Mouse (Mus musculus) retina, postnatal 1 day (tissue): ENCODE results near the gene Rest.

Source experiments
- DNase-seq: peaks from one replicate; pipeline ENCODE4 v3.0.0-alpha.2; 2012

Gene Rest

DNA sequence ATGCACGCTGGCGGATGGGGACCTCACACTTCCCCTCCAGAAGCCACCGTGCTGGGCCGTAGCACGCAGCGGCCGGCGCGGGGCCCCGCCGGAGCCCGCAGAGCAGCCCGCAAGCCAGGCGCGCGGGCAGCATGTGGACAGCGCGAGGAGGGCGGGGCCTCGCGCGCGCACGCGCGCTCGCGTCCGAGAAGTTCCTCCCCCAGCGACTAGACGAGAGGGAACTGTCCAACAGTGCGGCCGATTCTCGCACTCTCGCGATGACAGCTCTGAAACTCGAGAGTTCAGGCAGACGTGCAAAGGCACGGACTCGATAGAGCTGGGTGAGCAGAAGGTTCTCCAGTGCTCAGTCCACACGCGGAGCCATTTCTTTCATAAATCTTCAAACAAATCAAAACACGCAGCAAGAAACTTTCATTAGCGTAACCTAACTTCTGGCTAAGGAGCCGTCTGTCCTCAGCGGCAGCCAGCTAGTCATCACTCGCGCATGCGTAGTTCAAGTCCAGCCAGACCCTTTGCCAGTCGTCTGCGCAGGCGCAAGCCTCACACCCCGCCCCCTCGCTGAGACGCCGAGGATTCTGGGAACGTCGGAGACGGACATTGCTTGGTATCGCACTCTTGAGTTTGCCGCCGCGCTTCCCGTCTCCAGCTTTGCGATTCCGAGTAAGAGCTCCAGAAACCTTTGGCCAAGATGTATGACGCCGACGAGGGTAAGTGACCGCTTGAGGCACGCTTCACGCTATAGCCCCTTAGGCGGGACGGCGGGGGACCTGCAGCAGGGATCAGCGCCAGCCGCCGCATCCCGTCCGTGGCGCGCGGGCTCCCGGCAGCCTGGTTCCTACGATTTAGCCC is 44.9 kb downstream of the Rest start, which contains the start of the genes Noa1 and Polr2b:
Noa1 (minus strand) TSS at position 161 of the 849 bp plus-strand sequence.
Polr2b (plus strand) TSS at position 224 of the 849 bp plus-strand sequence.
- peak; percentile 99 for DNase-seq

DNA sequence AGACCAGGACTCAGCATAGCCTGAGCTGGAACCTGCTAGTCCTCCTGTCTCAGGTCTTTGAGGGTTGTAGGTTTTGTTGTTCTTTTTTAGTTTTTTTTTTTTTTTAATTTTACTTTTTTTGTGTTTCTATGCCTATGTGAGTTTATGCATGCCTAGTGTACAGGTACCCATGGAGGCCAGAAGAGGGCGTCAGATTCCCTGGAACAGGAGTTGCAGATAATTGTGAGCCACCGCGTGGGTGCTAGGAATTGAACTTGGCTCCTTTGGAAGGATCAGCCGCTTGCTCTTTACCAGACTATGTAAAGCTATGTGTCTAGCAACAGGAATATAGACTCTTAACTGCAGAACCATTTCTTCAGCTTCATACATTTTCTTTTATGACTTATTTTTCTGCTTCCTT is 48.9 kb downstream of the Rest start:
- no peak for DNase-seq

DNA sequence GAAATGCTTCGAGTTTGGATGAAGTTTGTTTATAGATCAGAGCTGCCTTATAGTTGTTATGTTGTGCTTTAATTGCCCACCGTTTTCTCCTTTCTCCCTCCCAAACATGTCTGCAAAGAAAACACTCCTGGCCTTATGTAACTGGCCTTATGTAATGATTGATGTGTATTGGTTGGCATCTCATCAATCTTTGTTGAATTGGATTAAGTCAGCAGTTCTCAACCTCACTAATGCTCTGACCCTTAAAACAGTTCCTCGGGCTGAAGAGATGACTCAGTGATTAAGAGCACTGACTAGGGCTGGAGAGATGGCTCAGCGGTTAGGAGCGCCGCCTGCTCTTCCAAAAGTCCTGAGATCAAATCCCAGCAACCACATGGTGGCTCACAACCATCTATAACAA is 49.7 kb downstream of the Rest start:
- no peak for DNase-seq

DNA sequence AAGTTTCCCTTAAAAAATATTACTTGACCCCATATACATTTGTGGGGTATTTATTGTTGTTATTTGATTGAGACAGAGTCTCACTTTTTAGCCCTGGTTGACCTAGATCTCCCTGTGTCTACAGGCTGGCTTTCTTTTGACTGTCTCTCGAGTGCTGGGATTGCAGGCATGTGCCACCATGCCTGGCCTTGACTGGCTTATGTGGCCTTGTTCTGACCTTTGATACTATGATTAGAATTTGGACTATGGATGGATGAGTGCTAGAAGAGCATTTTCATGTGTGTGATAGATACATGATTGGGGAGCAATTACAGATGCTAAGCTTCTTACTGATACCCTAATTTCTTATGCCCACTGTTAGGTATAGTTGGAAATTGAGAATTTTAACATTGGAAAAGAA is 59.6 kb downstream of the Rest start:
- DNase-seq = no peak

DNA sequence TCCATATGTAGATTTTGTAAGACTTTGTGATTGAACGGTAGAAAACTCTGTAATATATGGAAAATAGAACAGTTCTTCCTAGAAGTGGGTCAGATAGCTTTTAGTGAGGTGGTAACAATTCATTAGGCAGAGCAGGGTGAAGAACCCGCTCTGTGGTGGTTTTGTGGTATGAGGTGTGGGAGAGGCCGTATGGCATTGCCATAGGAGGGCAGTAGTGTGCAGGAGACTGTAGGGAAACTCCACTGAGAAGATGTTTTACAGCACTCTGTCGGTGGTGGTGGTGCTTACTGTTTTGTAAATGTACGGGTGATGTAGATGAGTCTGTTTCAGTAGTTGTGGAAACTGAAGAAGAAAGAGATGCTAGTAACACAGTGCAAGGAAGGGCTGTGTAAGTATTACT is 64.9 kb downstream of the Rest start:
- DNase-seq = no peak
